Mouse (Mus musculus) liver, postnatal 0 days (tissue): Measurements from ENCODE around the gene Senp7.

Experiments
- CTCF ChIP-seq: sonication (generic); IDR thresholded peaks from 2 replicates; pipeline ENCODE4 v1.5.1; 2016; ENCODE audit warnings: antibody characterized with exemption, low read depth
- EP300 ChIP-seq: IDR thresholded peaks from 2 replicates; pipeline ENCODE4 v1.6.1; 2016; ENCODE audit warnings: antibody characterized with exemption, low read depth, mild to moderate bottlenecking

GRCm38 (mm10) chr16:56034566-56034965 is 13.6 kb upstream of the Senp7 start:
- TF ChIP-seq CTCF (no peak), EP300 (no peak)
